Mouse (Mus musculus) erythroblast, embryonic 14.5 days (primary cell): ENCODE data around the gene Rfx3.

Experiments
- GATA1 ChIP-seq: IDR thresholded peaks from 2 replicates; pipeline ENCODE4 v1.6.1; 2012; ENCODE audit warnings: low read length, inconsistent platforms, mixed read lengths
- TAL1 ChIP-seq: IDR thresholded peaks from 3 replicates; pipeline ENCODE4 v1.6.1; 2012; ENCODE audit warnings: low read length, inconsistent platforms, mixed read lengths

GRCm38 (mm10) chr19:28044950-28045349 lies 34.0 kb upstream of the Rfx3 start:
- TF ChIP-seq TAL1 (no peak), GATA1 (no peak)
